Mouse (Mus musculus) forebrain, embryonic 12.5 days (tissue): ENCODE data around the gene Epb41l3. TPM values are rescaled to one million over a fixed set of nuclear protein-coding genes. Genes with fewer than 3 reads are reported as not detected.
A peak's percentile ranks its signal among the peaks of the same experiment; 100 is the strongest.

Source experiments
- ATAC-seq: fragments of 200-750 bp; cut with Nextera tagmentation; 2 replicates; pipeline ENCODE4 v1.8.0; 2017; ENCODE audit warnings: moderate TSS enrichment; ENCODE audit not compliant: low FRiP score
- H3K27ac ChIP-seq: fragments of 300-500 bp; sonication (generic); 2 replicates; pipeline ENCODE4 v1.5.1; 2016; ENCODE audit warnings: mild to moderate bottlenecking
- H3K27me3 ChIP-seq: fragments of 300-500 bp; sonication (generic); 2 replicates; pipeline ENCODE4 v1.6.1; 2016; ENCODE audit warnings: mild to moderate bottlenecking
- H3K36me3 ChIP-seq: fragments of 300-500 bp; sonication (generic); replicated peaks from 2 replicates; pipeline ENCODE4 v1.6.1; 2016; ENCODE audit warnings: mild to moderate bottlenecking
- H3K4me1 ChIP-seq: fragments of 300-500 bp; sonication (generic); 2 replicates; pipeline ENCODE4 v1.6.1; 2016
- H3K4me2 ChIP-seq: fragments of 300-500 bp; sonication (generic); 2 replicates; pipeline ENCODE4 v1.6.1; 2016; ENCODE audit warnings: mild to moderate bottlenecking, moderate library complexity
- H3K4me3 ChIP-seq: fragments of 300-500 bp; sonication (generic); replicated peaks from 2 replicates; pipeline ENCODE4 v1.5.1; 2016; ENCODE audit warnings: mild to moderate bottlenecking
- H3K9ac ChIP-seq: fragments of 300-500 bp; sonication (generic); 2 replicates; pipeline ENCODE4 v1.6.1; 2016; ENCODE audit warnings: mild to moderate bottlenecking
- H3K9me3 ChIP-seq: fragments of 300-500 bp; sonication (generic); 2 replicates; pipeline ENCODE4 v1.6.1; 2016
- WGBS: fragments of 180-500 bp; shearing (Covaris S2); methylation state at CpG from one replicate; pipeline ENCODE4 v1.1.7; 2016; 5-methylcytosine and 5-hydroxymethylcytosine counted together
- polyA plus RNA-seq: library from polyadenylated mRNA; unstranded; fragments of >200 nt; fragmentation: Nextera tagmentation; extraction: Ambion mirVana; gene quantifications from 2 replicates; pipeline ENCODE4 v1.2.1, GENCODE M21; 2016

Gene Epb41l3
- polyA plus RNA-seq, 1 experiment from 2014 or later, result 74.7 TPM

DNA sequence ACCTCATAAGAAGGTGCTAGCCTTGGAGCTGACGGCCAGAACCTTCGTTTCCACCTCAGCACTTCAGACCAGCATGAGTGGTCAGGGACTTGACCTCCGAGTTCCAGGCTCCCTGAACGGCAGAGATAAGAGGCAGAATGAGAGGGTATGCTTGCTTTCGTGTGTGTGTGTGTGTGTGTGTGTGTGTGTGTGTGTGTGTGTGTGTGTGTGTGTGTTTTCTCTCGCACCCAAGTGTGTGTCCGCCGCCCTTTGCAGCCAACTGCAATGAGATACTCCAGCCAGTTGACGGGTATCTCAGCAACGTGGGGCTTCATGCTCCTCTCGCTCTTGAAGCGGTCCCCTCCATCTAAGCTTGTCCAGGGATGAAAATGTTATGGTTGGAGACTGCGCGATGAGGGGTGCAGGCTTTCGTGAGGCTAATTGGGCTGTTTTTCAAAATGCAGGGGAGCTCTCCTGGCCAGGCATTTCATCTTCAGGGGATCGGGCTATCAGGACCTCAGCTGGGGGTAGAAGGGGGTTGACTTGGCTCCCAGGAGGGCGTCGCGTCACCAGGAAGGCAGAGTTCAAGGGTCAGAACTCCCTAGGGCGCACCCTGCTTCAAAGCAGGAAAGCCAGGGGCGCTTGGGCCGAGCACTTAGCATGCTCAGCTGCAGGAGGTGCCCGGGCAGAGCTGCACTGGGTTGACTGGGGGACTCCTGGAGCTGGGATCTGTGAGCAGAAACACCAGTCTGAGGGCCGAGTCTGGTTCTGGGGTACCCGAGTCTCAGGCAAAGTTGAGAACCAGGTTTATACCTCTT lies 1.5 kb downstream of the Epb41l3 start:
- 5% methylated on average over 25 of the region's 25 CpGs for WGBS
- Histone ChIP-seq H3K4me1 (peaks cover 18% of the 10 kb centered on the region), H3K9me3 (no peaks in the 10 kb centered on the region), H3K27me3 (peaks cover 51% of the 10 kb centered on the region), H3K9ac (peak overlapping the region; percentile 57), H3K4me3 (peak overlapping the region; percentile 57), H3K4me2 (peak overlapping the region; percentile 100), H3K36me3 (no peaks in the 10 kb centered on the region), H3K27ac (no peak overlapping the region)
- ATAC-seq, result no peak

DNA sequence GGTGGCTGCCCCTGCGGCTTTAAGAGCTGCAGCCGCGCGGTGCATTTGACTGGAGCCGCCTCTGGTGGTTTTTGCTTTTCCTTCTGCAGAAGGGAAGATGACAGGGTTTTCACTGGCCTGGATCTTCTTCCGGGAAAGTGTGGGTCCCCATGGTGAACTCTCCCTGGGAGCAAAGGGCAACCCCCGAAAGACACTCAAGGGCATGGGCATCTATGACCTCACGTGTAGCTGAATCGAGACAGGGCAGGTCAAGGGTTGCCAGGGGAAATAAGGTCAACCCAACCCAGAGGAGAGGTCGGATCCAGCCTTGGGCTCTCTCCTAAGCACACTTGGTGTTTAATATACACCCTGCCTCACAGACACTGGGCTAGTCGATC lies 2.0 kb downstream of the Epb41l3 start:
- Histone ChIP-seq H3K27me3 (peaks cover 51% of the 10 kb centered on the region), H3K4me2 (peak overlapping the region; percentile 100), H3K36me3 (no peaks in the 10 kb centered on the region), H3K9ac (no peak overlapping the region), H3K4me3 (peak overlapping the region; percentile 57; the same call in 1 of the 2 replicates), H3K4me1 (peaks cover 18% of the 10 kb centered on the region), H3K27ac (no peak overlapping the region), H3K9me3 (no peaks in the 10 kb centered on the region)
- 9% methylated on average over 11 of the region's 11 CpGs for WGBS
- ATAC-seq, result no peak

DNA sequence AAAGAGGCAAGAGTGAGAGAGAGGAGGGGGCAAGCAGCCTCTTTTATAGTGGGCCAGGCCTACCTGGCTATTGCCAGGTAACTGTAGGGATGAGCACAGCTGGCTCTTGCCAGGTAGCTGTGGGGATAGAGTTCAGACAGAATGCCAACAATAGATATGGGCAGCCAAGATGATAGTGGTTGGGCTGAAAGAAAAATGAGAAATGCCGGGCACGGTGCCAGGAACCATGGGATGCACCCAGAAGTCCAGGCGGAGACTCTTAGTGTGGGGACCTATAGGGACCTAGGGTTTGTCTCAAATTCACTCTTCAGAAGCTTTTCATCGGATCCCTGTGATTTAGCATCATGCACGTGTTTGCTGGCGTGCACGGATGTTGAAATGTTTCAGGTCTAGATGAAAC lies 6.8 kb downstream of the Epb41l3 start:
- no peak for ATAC-seq
- WGBS, result 94% methylated on average over 7 of the region's 7 CpGs
- H3K27me3 ChIP-seq, result peaks cover 16% of the 10 kb centered on the region
- H3K4me3 ChIP-seq, result no peak overlapping the region
- no peaks in the 10 kb centered on the region for H3K9me3 ChIP-seq
- H3K9ac ChIP-seq, result no peak overlapping the region
- H3K4me1 ChIP-seq, result peaks cover 1% of the 10 kb centered on the region
- no peak overlapping the region for H3K4me2 ChIP-seq
- H3K27ac ChIP-seq, result no peak overlapping the region
- H3K36me3 ChIP-seq, result no peaks in the 10 kb centered on the region

DNA sequence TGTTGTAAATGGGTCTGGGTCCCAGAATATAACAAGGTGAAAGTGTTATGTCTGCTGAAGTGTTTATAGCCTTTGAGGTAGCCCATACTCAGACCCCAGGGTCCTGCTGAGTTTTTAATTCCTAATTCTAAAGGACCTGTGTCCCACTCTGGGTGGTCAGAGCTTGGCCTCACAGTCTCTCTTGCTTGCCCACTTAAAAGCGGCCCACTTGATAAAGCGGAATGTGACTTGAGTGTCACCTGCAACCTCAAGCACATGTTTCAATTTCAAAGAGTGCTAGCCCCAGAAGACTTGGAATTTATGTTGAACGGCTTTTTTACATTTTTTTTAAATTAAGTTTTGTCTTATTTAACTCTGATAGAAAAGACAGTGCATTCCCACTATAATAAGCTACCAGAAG lies 16.1 kb downstream of the Epb41l3 start:
- Histone ChIP-seq H3K4me1 (no peaks in the 10 kb centered on the region), H3K27me3 (no peaks in the 10 kb centered on the region), H3K36me3 (no peaks in the 10 kb centered on the region), H3K4me2 (no peak overlapping the region), H3K27ac (no peak overlapping the region), H3K4me3 (no peak overlapping the region), H3K9me3 (no peaks in the 10 kb centered on the region), H3K9ac (no peak overlapping the region)
- ATAC-seq, result no peak
- 93% methylated on average over 3 of the region's 3 CpGs for whole genome bisulfite sequencing

DNA sequence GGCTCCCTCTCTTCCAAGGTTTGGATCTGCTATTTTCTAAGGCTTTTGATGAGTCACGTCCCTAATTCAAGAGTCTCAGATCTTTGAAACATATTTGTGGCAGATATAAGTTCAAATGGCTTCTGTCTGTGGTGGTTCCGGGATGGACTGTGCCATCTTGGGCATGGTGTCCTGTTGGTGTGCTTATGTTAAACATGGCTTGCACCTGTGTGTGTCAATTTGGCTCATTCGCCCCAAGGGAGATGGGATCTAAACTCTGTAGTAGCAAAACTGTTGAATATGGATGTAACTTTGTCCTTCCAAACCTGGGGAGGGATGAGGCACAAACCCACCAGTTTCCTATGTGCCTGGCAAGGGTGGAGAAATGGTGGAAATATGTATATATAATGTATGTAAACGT lies 21.6 kb downstream of the Epb41l3 start:
- Histone ChIP-seq H3K4me2 (no peak overlapping the region), H3K4me3 (no peak overlapping the region), H3K4me1 (no peaks in the 10 kb centered on the region), H3K27me3 (no peaks in the 10 kb centered on the region), H3K9me3 (no peaks in the 10 kb centered on the region), H3K27ac (no peak overlapping the region), H3K36me3 (no peaks in the 10 kb centered on the region), H3K9ac (no peak overlapping the region)
- ATAC-seq, result no peak
- WGBS, result 86% methylated on average over 4 of the region's 4 CpGs

DNA sequence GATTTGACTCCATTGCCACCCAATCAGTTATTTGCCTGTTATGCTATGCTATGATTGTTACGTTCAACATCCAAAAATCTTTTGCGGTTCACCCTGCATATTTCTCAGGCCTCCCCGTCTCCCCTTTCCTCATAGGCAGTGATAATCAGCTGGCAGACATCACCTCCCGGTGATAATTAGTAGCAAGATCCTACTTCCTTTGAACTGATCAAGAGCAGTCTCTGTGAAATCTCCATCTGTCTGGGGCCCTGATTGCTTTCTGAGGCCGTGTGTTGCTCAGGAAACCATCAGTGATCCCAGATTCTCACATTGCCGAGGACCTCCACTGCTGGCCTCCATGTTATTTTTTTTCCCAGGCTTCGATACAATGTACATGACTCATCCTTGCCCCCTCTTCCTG lies 22.5 kb downstream of the Epb41l3 start:
- ATAC-seq, result no peak
- no peak overlapping the region for H3K9ac ChIP-seq
- H3K27ac ChIP-seq, result no peak overlapping the region
- no peaks in the 10 kb centered on the region for H3K27me3 ChIP-seq
- no peaks in the 10 kb centered on the region for H3K4me1 ChIP-seq
- H3K4me2 ChIP-seq, result no peak overlapping the region
- H3K9me3 ChIP-seq, result no peaks in the 10 kb centered on the region
- WGBS, result 72% methylated on average over 7 of the region's 7 CpGs
- no peak overlapping the region for H3K4me3 ChIP-seq
- H3K36me3 ChIP-seq, result no peaks in the 10 kb centered on the region

DNA sequence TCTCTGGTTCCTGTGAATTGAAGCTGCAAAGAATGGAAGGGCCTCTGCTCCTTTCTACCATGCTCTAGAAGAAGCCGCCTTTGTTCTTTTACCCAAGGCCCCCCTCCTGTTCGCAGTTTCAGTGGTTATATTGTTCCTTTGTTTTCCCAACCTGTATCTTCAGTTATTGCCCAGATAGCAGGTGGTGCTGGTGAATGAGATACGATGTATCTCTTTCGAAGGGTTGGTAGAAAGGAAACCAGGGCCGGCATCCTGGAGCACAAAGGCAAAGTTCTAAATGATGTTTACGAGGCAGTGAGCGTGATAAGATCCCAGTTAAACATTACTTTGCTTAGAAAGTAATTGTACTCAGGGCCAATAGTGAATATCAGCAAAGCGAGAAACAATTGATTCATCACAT lies 27.8 kb downstream of the Epb41l3 start:
- H3K4me2 ChIP-seq, result no peak overlapping the region
- no peaks in the 10 kb centered on the region for H3K36me3 ChIP-seq
- no peaks in the 10 kb centered on the region for H3K9me3 ChIP-seq
- 67% methylated on average over 8 of the region's 8 CpGs for WGBS
- H3K27ac ChIP-seq, result no peak overlapping the region
- H3K27me3 ChIP-seq, result no peaks in the 10 kb centered on the region; the same call in 1 of the 2 replicates
- no peak overlapping the region for H3K9ac ChIP-seq
- ATAC-seq, result no peak
- H3K4me3 ChIP-seq, result no peak overlapping the region
- H3K4me1 ChIP-seq, result no peaks in the 10 kb centered on the region

DNA sequence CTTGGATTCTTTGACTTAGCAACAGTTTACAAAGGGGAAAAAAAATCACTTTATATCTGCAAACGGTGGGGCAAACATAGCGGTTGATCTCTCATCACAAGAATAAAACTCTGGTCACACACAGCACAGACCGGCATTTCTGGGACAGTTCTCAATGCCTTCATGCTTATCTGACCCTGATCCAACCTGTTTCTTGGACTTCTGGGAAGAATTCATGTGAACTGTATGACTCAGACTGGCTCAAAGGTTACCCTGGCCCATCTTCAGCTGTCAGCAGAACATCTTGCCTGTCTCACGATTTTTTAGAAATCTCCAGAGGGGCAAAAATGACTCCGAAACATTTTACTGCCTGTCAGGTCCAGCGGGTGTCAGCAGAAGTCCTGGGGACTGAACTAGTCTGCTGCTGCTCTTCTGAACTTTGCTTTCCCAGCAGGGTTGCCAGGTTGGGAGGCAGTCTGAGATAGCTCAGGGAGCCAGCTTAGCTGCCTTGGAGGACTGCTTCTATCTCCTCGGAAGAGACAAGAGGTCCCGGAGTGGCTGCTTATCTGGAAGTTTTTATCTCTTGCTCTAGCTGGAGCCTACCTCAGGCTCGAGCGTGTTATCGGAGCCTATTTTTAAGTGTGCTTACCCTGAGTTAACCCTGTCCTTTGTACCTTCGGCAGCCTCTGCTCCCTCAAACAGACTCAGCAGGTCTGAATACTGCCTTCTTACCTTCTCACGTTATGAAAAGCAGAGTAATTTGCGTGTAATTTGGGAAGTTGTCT lies 29.7 kb downstream of the Epb41l3 start:
- ATAC-seq, result no peak
- Histone ChIP-seq H3K4me1 (no peaks in the 10 kb centered on the region), H3K27me3 (no peaks in the 10 kb centered on the region; the same call in 1 of the 2 replicates), H3K36me3 (no peaks in the 10 kb centered on the region), H3K9ac (no peak overlapping the region), H3K4me2 (no peak overlapping the region), H3K4me3 (no peak overlapping the region), H3K27ac (no peak overlapping the region), H3K9me3 (no peaks in the 10 kb centered on the region)
- 70% methylated on average over 14 of the region's 14 CpGs for WGBS

DNA sequence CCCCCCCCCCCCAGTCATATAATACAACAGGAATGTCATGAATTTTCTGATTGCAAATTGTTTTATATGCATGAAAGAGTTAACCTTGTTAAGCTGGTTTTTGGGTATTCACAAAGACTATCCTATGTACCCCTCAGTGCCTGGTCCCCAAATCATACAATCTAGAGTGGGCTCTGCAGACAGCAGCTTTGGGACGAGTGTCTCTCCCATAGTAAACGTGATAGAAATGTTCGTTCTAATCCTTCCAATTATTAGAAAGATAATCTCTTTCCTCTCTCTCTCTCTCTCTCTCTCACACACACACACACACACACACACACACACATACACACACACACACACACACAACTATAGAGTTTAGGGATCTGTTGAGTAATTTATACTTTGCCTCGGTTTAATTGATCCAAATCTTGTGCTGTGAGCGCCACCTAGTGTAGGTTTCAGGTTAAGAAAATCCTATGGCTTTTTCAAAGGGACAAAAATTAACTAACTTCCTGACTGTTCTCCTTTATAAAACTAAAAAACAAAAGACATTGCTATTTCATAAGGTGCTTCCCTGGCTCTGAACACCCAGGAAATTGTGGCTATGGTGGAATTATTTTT lies 30.4 kb downstream of the Epb41l3 start:
- WGBS, result 34% methylated on average over 5 of the region's 5 CpGs
- H3K27me3 ChIP-seq, result no peaks in the 10 kb centered on the region; the same call in 1 of the 2 replicates
- 0 out of 2 replicates have a peak, but pooled peaks have one; percentile 39 for ATAC-seq
- no peak overlapping the region for H3K4me3 ChIP-seq
- no peaks in the 10 kb centered on the region for H3K9me3 ChIP-seq
- H3K4me2 ChIP-seq, result no peak overlapping the region
- H3K36me3 ChIP-seq, result no peaks in the 10 kb centered on the region
- no peak overlapping the region for H3K27ac ChIP-seq
- no peaks in the 10 kb centered on the region for H3K4me1 ChIP-seq
- H3K9ac ChIP-seq, result no peak overlapping the region

DNA sequence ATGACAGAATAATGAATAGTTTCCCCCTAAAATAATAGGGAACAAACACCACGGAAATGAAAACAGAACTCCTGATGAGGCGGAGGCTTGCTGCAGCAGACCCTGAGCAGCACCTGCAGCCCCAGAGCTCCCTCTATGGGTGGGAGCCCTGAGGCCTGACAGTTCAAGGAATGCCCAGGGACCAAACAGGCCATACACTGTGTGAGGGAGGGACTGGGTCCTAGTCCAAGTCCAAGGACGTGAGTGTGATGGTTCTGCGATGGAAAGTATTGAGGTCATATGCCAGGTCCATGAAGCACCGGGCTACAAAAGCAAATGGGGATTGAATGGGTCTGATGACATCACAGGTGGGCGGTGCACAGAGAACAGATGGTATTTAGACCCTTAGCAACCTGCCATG lies 33.7 kb downstream of the Epb41l3 start:
- Histone ChIP-seq H3K36me3 (no peaks in the 10 kb centered on the region), H3K9ac (no peak overlapping the region), H3K4me1 (no peaks in the 10 kb centered on the region), H3K27me3 (no peaks in the 10 kb centered on the region; the same call in 1 of the 2 replicates), H3K4me3 (no peak overlapping the region), H3K27ac (no peak overlapping the region), H3K4me2 (no peak overlapping the region), H3K9me3 (no peaks in the 10 kb centered on the region)
- ATAC-seq, result no peak
- WGBS, result 62% methylated on average over 6 of the region's 6 CpGs

DNA sequence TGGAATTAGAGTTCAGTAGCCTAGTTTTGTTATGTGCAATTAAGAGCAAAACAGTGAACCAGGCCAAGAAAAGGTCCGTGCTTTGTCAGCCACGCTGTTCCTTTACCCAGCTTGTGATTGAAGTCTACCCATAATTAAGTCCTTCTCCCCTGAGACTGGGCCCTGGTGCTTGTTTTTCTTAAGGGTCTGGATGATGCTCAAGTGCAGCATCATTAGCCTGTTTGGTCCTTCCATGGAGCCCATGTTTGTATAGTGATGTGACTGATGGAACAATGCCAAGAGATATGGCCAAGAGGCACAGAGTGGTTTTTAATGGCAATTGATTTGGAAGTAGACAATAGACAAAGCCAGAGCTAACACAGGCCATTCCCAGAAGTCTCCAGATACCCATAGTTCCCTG lies 36.7 kb downstream of the Epb41l3 start:
- H3K36me3 ChIP-seq, result no peaks in the 10 kb centered on the region
- no peaks in the 10 kb centered on the region for H3K27me3 ChIP-seq
- H3K4me3 ChIP-seq, result no peak overlapping the region
- H3K4me1 ChIP-seq, result no peaks in the 10 kb centered on the region
- no peaks in the 10 kb centered on the region for H3K9me3 ChIP-seq
- H3K4me2 ChIP-seq, result no peak overlapping the region
- H3K27ac ChIP-seq, result no peak overlapping the region
- WGBS, result 57% methylated on average over 2 of the region's 2 CpGs
- ATAC-seq, result peak; percentile 36; the same call in 1 of the 2 replicates
- no peak overlapping the region for H3K9ac ChIP-seq

DNA sequence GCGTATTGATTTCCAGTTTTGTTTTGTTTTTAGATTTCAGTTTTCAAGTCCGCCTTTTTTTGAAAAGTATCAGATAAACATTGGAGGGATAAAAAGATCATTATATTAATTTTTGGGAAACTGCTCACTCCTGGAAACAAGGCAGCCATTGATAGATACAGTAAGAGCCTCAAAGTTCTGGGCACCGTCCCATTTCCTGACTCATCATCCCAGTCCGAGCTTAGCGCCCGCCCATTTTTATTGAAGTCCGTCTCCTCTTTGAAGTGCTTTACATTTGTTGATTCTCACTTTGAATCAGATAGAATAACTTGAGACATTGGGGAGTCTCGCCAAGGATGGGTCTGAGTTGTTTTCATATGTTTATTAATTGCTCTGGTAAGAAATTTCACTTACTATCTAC lies 43.7 kb downstream of the Epb41l3 start:
- H3K4me1 ChIP-seq, result peaks cover 20% of the 10 kb centered on the region
- 82% methylated on average over 8 of the region's 8 CpGs for WGBS

More for the DNA sequence above, 43.7 kb downstream of the Epb41l3 start:
- H3K4me3 ChIP-seq, result no peak overlapping the region
- no peaks in the 10 kb centered on the region for H3K9me3 ChIP-seq
- no peak overlapping the region for H3K4me2 ChIP-seq
- no peak overlapping the region for H3K27ac ChIP-seq
- no peak for ATAC-seq
- H3K9ac ChIP-seq, result no peak overlapping the region
- no peaks in the 10 kb centered on the region for H3K36me3 ChIP-seq
- peaks cover 7% of the 10 kb centered on the region; the same call in 1 of the 2 replicates for H3K27me3 ChIP-seq
